ENCODE assay signal across 11 mouse cellular contexts in genomic region chr17:26698846-26699245, GRCm38 (mm10). TPM values are rescaled to one million over a fixed set of nuclear protein-coding genes. Genes with fewer than 3 reads are reported as not detected.
DNase-seq lines count a peak whose midpoint lies in the region; ATAC-seq and TF ChIP-seq lines count a peak whose summit lies in the region.
"Had no signal": no experiment of that assay in that cellular context is flagged by ENCODE, and none has a peak within 500 bp of the region (broad histone marks: within the 10 kb centered on the region; RNA-seq: fewer than 3 reads in every experiment).

No protein-coding gene starts in this region.

- ATAC-seq in lung, postnatal 0 days = no peak

- 89% methylated on average over 5 of the region's 5 CpGs for WGBS in heart, adult 2 months
- 90% methylated on average over 5 of the region's 5 CpGs for WGBS in lung, postnatal 0 days

- TF ChIP-seq CTCF in heart, adult 2 months (IDR thresholded peaks at IDR 0.05) = peak; percentile 66
- TF ChIP-seq CTCF in lung, postnatal 0 days (IDR thresholded peaks at IDR 0.05) = peak; percentile 62

- intact Hi-C loops in heart, adult 2 months (cut with DNase I) = no loop called here

- peaks cover 3% of the 10 kb centered on the region for H3K36me3 ChIP-seq in heart, adult 2 months (ENCODE audit: control insufficient read depth, insufficient read depth, low read length)
- peaks cover 15% of the 10 kb centered on the region for H3K36me3 ChIP-seq in lung, postnatal 0 days (ENCODE audit: insufficient read depth, low read length)
- H3K36me3 ChIP-seq in splenic B cell, adult 2 months (ENCODE audit: control insufficient read depth, insufficient read depth, low read length, poor library complexity, severe bottlenecking) = peaks cover 4% of the 10 kb centered on the region

- no peak overlapping the region for H3K4me2 ChIP-seq in lung, postnatal 0 days (replicated peaks; ENCODE audit: low read depth, low read length)
- H3K4me2 ChIP-seq: liver, embryonic 13.5 days had no signal

- H3K27ac ChIP-seq in heart, adult 2 months = no peak overlapping the region
- H3K27ac ChIP-seq in lung, postnatal 0 days (ENCODE audit: low read length) = 0 out of 2 replicates have a peak overlapping the region, but pooled peaks have one; percentile 27
- H3K27ac ChIP-seq: liver, embryonic 13.5 days had no signal

- no peak for TF ChIP-seq EP300 in heart, adult 2 months (IDR thresholded peaks at IDR 0.05; ENCODE audit: insufficient read depth, low read depth, low read length)
- no peak for TF ChIP-seq EP300 in lung, postnatal 0 days (IDR thresholded peaks at IDR 0.05)

- no peak overlapping the region for H3K9ac ChIP-seq in heart, adult 2 months (ENCODE audit: low read depth, low read length)
- no peak overlapping the region for H3K9ac ChIP-seq in lung, postnatal 0 days (replicated peaks; ENCODE audit: low read depth)
- H3K9ac ChIP-seq: liver, embryonic 13.5 days had no signal

- peaks cover 5% of the 10 kb centered on the region for H3K4me1 ChIP-seq in heart, adult 2 months (ENCODE audit: control insufficient read depth, insufficient read depth, low read length)
- H3K4me1 ChIP-seq in lung, postnatal 0 days (ENCODE audit: insufficient read depth, low read depth, low read length) = no peaks in the 10 kb centered on the region

- no peaks in the 10 kb centered on the region for H3K79me2 ChIP-seq in heart, adult 2 months (replicated peaks; ENCODE audit: control insufficient read depth, insufficient read depth, low read length)

- no peaks in the 10 kb centered on the region for H3K27me3 ChIP-seq in heart, adult 2 months (ENCODE audit: control insufficient read depth, insufficient read depth, low read length)
- H3K27me3 ChIP-seq in lung, postnatal 0 days (replicated peaks; ENCODE audit: insufficient read depth, low read length) = no peaks in the 10 kb centered on the region
- no peaks in the 10 kb centered on the region for H3K27me3 ChIP-seq in splenic B cell, adult 2 months (ENCODE audit: control insufficient read depth, insufficient read depth, low read length, poor library complexity, severe bottlenecking)
- H3K27me3 ChIP-seq: liver, embryonic 13.5 days had no signal

- no peak for DNase-seq in heart, adult 2 months
- no peak for DNase-seq in heart, adult 18-20 months
- no peak for DNase-seq in lung, postnatal 0 days (ENCODE audit: low spot score)
- DNase-seq in lung, postnatal 4 days = no peak
- peak; percentile 20 for DNase-seq in T-cell, adult 2 months (ENCODE audit: low spot score)
- DNase-seq in splenic B cell, adult 2 months (ENCODE audit: low read depth, low spot score) = peak; percentile 61
- no peak for DNase-seq in layer of hippocampus, adult 11-12 months (ENCODE audit: low spot score)
- DNase-seq in layer of hippocampus, adult 9-10 months (ENCODE audit: low spot score) = no peak
- DNase-seq: kidney, postnatal 14 days; liver, embryonic 13.5 days had no signal

- no peaks in the 10 kb centered on the region for H3K9me3 ChIP-seq in lung, postnatal 0 days (ENCODE audit: low read length)
- H3K9me3 ChIP-seq: liver, embryonic 13.5 days had no signal

- H3K4me3 ChIP-seq in heart, adult 2 months = no peak overlapping the region
- H3K4me3 ChIP-seq in lung, postnatal 0 days (ENCODE audit: low read depth, low read length) = no peak overlapping the region
- H3K4me3 ChIP-seq: erythroblast, embryonic 14.5 days; liver, embryonic 13.5 days had no signal

- TF ChIP-seq POLR2A in heart, adult 2 months (IDR thresholded peaks at IDR 0.05; ENCODE audit: insufficient read depth, low read depth, low read length) = no peak

RNA-seq across cellular contexts. Expression of gene Crebrf, which starts 16.6 kb away (rescaled TPM):
- 10 to 100 TPM; 63.5 to 72.9 TPM for total RNA-seq in heart, adult 2 months (2021)
- 6.1 and 10.7 TPM in 2 replicates for polyA plus RNA-seq in heart, adult 2 months (2012; rRNA removed)
- 10 to 100 TPM; 64.6 to 75.1 TPM for total RNA-seq in heart, adult 18-20 months (2021)
- polyA plus RNA-seq in lung, postnatal 0 days (2015; fragmentation: Nextera tagmentation; extraction: Ambion mirVana) = 37.2 and 38.7 TPM in 2 replicates

RNA-seq across cellular contexts. Expression of gene Atp6v0e, which starts 35.8 kb away (rescaled TPM):
- 10 to 100 TPM; 60.9 to 67.2 TPM for total RNA-seq in heart, adult 2 months (2021)
- polyA plus RNA-seq in heart, adult 2 months (2012; rRNA removed) = 143 and 187 TPM in 2 replicates
- 10 to 100 TPM; 62.8 to 68.0 TPM for total RNA-seq in heart, adult 18-20 months (2021)
- 330 and 382 TPM in 2 replicates for polyA plus RNA-seq in lung, postnatal 0 days (2015; fragmentation: Nextera tagmentation; extraction: Ambion mirVana)

Comparison
In these comparisons a context has a peak if more than half of its experiments do, and no peak if none do; other contexts are left out.
1. DNase-seq: peak in T-cell, adult 2 months (single experiment) and splenic B cell, adult 2 months (single experiment); none in heart, adult 2 months (0 of 2), heart, adult 18-20 months (0 of 2), lung, postnatal 0 days (single experiment), lung, postnatal 4 days (0 of 2), layer of hippocampus, adult 11-12 months (single experiment) and layer of hippocampus, adult 9-10 months (single experiment).